Mouse (Mus musculus): ENCODE results near the gene Gpr61.

Gpr61 gene

DNA sequence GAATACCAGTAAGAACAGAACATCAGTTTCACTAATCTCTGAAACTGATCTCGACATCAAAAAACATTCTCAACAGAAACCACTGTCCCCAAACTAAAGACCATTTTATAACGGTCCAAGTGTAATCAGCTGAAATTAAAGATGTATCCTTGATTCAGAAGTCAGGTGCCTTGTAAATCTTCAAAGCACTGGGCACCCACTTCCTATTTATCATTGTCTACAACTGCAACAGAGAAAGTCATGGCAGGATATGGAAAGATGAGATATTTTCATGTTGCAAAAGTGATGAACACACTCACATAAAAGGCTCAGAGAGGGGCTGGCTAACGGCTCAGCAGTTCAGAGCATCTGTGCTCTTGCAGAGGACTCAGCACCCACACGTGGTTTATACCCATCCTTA, 13.9 kb downstream of the Gpr61 start:
- in situ Hi-C loops (cut with MboI; ENCODE audit: low pct_unique_long_range_greater_than_20kb in 1 of 2, low sequenced_read_pairs in 2 of 2, unreplicated experiment in 1 of 2), result no loop called here

- in situ Hi-C loops (cut with MboI; ENCODE audit: low pct_unique_long_range_greater_than_20kb in 1 of 2, low sequenced_read_pairs in 2 of 2, unreplicated experiment in 1 of 2), result no loop called here
Observed at GRCm38 (mm10) chr3:108139113-108139512, 15.6 kb downstream of the Gpr61 start.

- in situ Hi-C loops (cut with MboI; ENCODE audit: low pct_unique_long_range_greater_than_20kb in 1 of 2, low sequenced_read_pairs in 2 of 2, unreplicated experiment in 1 of 2), result no loop called here
Observed at GRCm38 (mm10) chr3:108134701-108135100, 20.0 kb downstream of the Gpr61 start.

- in situ Hi-C loops (cut with MboI; ENCODE audit: low pct_unique_long_range_greater_than_20kb in 1 of 2, low sequenced_read_pairs in 2 of 2, unreplicated experiment in 1 of 2), result no loop called here
Observed at GRCm38 (mm10) chr3:108132484-108132883, 22.2 kb downstream of the Gpr61 start.

DNA sequence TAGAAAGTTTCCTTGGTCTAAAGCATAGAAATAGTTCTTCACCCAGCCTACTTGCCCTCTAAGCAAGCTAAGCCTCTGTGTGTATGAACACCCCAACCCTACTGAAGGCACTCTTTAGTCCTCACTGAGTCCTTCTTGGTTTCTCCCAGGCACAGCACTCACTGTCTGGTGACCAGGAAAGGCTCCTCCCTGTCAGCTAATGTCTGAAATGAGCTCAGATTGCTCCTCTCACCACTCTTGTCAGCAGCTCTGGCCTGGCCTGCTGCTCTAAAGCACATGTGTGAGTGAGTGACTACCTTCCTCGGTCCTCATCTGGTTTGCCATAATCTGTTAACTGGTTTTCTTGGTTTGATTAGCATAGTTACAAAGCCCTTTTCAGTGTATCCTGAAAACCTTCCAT, 22.9 kb downstream of the Gpr61 start:
- in situ Hi-C loops (cut with MboI; ENCODE audit: low pct_unique_long_range_greater_than_20kb in 1 of 2, low sequenced_read_pairs in 2 of 2, unreplicated experiment in 1 of 2), result no loop called here

GRCm38 (mm10) chr3:108131216-108131615, 23.5 kb downstream of the Gpr61 start:
- in situ Hi-C loops (cut with MboI; ENCODE audit: low pct_unique_long_range_greater_than_20kb in 1 of 2, low sequenced_read_pairs in 2 of 2, unreplicated experiment in 1 of 2), result no loop called here

- in situ Hi-C loops (cut with MboI; ENCODE audit: low pct_unique_long_range_greater_than_20kb in 1 of 2, low sequenced_read_pairs in 2 of 2, unreplicated experiment in 1 of 2), result no loop called here
Observed at GRCm38 (mm10) chr3:108129804-108130203, 24.9 kb downstream of the Gpr61 start.

- in situ Hi-C loops (cut with MboI; ENCODE audit: low pct_unique_long_range_greater_than_20kb in 1 of 2, low sequenced_read_pairs in 2 of 2, unreplicated experiment in 1 of 2), result no loop called here
Observed at GRCm38 (mm10) chr3:108129367-108129766, 25.3 kb downstream of the Gpr61 start.

GRCm38 (mm10) chr3:108128520-108128919, 26.2 kb downstream of the Gpr61 start:
- in situ Hi-C loops (cut with MboI; ENCODE audit: low pct_unique_long_range_greater_than_20kb in 1 of 2, low sequenced_read_pairs in 2 of 2, unreplicated experiment in 1 of 2), result no loop called here

GRCm38 (mm10) chr3:108126327-108126726, 28.4 kb downstream of the Gpr61 start:
- in situ Hi-C loops (cut with MboI; ENCODE audit: low pct_unique_long_range_greater_than_20kb in 1 of 2, low sequenced_read_pairs in 2 of 2, unreplicated experiment in 1 of 2), result no loop called here

DNA sequence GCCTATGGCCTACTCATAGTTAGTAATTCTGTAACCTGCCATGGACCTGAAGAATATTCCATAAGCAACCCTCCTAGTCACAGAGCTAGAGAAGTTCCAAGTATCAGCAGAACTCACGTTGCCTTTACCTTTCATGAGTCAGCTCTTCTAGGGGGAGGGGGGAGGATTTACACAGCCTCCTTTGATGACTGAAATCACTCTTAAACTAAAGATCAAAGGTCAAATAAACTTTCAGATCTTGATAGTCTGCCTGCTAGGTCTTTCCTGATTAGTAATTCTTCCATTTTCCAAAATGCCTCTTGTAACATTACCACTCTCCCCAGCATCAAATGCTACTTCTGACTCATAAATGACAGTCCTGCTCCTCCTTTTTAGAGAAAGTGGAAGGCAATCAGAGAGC, 30.6 kb downstream of the Gpr61 start:
- in situ Hi-C loops (cut with MboI; ENCODE audit: low pct_unique_long_range_greater_than_20kb in 1 of 2, low sequenced_read_pairs in 2 of 2, unreplicated experiment in 1 of 2), result no loop called here

- in situ Hi-C loops (cut with MboI; ENCODE audit: low pct_unique_long_range_greater_than_20kb in 1 of 2, low sequenced_read_pairs in 2 of 2, unreplicated experiment in 1 of 2), result no loop called here
Observed at GRCm38 (mm10) chr3:108123242-108123641, 31.4 kb downstream of the Gpr61 start.

DNA sequence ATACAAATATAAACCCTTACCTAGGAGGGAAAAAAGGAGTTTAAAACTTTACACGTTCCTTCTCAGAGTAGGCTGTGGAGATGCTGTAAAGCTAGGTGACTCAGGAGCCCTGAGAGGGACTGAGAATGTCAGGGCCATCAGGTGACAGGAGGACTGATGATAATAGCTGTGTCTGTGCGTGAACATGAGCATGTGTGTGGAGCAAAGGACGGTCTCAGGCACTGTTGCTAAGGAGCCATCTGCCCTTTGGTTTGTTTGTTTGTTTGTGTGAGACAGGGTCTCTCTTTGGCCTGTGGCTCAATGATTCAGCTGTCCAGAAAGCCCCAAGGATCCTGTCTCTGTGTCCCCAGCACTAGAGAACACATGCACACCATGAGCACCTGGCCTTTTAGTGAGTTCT, 33.6 kb downstream of the Gpr61 start:
- in situ Hi-C loops (cut with MboI; ENCODE audit: low pct_unique_long_range_greater_than_20kb in 1 of 2, low sequenced_read_pairs in 2 of 2, unreplicated experiment in 1 of 2), result no loop called here

- in situ Hi-C loops (cut with MboI; ENCODE audit: low pct_unique_long_range_greater_than_20kb in 1 of 2, low sequenced_read_pairs in 2 of 2, unreplicated experiment in 1 of 2), result no loop called here
Observed at GRCm38 (mm10) chr3:108117465-108117864, 37.2 kb downstream of the Gpr61 start.

- in situ Hi-C loops (cut with MboI; ENCODE audit: low pct_unique_long_range_greater_than_20kb in 1 of 2, low sequenced_read_pairs in 2 of 2, unreplicated experiment in 1 of 2), result no loop called here
Observed at GRCm38 (mm10) chr3:108113591-108114289, 40.9 kb downstream of the Gpr61 start.

DNA sequence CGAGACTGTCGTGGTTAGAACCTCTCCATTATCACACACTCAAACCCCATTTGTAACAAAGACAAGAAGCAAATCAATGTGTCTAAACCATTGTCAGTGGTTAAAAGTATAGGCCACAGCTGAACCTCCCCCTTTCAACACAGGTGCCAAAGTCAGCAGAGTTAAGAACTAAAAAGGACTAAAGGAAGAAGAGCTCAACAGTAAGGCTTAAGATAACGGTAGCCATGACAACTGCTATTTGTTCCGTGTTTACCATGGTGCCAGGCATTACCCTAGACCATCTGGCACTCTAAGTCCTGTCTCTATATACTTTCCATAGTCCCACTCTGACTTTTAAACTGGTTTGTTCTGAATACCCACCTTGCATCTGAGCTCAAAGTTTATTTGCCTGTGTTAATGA, 42.0 kb downstream of the Gpr61 start:
- in situ Hi-C loops (cut with MboI; ENCODE audit: low pct_unique_long_range_greater_than_20kb in 1 of 2, low sequenced_read_pairs in 2 of 2, unreplicated experiment in 1 of 2), result no loop called here

DNA sequence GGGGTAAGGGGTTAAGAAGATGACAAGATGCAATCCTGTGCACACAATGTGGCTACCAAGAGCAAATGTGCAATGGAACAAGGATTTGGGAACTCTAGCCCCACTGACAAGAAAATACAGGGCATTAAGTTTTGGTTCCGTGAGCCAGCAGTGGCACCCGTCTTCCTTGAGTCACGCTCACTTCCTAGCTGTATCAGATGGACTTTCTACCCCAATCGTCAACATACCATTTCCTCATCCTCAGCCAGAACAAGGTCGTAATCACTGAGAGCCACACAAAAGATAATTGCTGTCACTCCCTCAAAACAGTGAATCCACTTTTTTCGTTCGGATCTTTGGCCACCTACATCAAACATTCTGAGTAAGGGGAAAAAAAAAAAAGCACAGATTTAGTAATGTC, 42.4 kb downstream of the Gpr61 start:
- in situ Hi-C loops (cut with MboI; ENCODE audit: low pct_unique_long_range_greater_than_20kb in 1 of 2, low sequenced_read_pairs in 2 of 2, unreplicated experiment in 1 of 2), result no loop called here

DNA sequence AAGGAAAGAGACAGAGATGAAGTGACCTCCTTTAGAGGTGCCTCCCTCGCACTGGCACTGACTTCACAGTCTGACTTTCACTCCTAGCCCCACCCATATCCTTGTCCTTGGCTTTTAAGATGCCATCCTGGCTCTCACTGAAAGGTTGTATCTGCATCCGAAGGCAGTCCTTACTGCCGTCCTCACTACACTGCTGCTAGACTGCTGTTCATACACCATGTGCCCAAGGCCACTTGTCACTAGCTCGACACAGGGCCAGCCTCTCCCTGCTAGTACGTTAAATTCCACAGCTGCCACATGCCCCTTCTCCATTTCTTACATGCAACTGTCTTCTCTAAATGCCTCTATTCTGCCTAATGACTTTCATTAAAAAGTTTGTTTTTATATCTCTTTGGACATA, 43.4 kb downstream of the Gpr61 start:
- in situ Hi-C loops (cut with MboI; ENCODE audit: low pct_unique_long_range_greater_than_20kb in 1 of 2, low sequenced_read_pairs in 2 of 2, unreplicated experiment in 1 of 2), result no loop called here

GRCm38 (mm10) chr3:108105281-108105680, 49.4 kb downstream of the Gpr61 start:
- in situ Hi-C loops (cut with MboI; ENCODE audit: low pct_unique_long_range_greater_than_20kb in 1 of 2, low sequenced_read_pairs in 2 of 2, unreplicated experiment in 1 of 2), result no loop called here

GRCm38 (mm10) chr3:108102075-108102474, 52.6 kb downstream of the Gpr61 start:
- in situ Hi-C loops (cut with MboI; ENCODE audit: low pct_unique_long_range_greater_than_20kb in 1 of 2, low sequenced_read_pairs in 2 of 2, unreplicated experiment in 1 of 2), result no loop called here

DNA sequence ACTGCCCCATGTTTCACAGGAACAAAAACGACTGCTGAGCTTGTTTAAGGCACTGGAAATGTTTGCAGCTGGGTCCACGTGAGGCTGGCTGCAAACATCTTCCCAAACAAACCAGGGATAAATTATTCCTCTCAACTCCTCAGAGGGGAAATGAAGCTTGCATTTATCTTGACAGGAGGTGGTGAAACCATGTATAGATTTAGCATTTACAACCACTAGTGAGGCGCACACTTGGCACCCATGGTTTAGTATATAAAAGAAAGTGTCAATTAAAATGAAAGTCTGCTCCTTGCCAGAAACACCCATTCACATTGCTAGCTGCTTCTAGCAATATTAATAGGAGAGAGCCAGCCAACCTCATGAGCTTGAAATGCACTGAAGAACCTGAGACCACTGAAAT, 53.1 kb downstream of the Gpr61 start:
- in situ Hi-C loops (cut with MboI; ENCODE audit: low pct_unique_long_range_greater_than_20kb in 1 of 2, low sequenced_read_pairs in 2 of 2, unreplicated experiment in 1 of 2), result no loop called here

Data from mouse embryonic stem cell (cell line).